Mouse (Mus musculus): Measurements from ENCODE around the gene Ctsj. TPM values are rescaled to one million over a fixed set of nuclear protein-coding genes. Genes with fewer than 3 reads are reported as not detected.

Ctsj gene
- polyA plus RNA-seq, 1 experiment from 2014 or later = not detected

- Histone ChIP-seq H3K9me3 (replicated peaks; ENCODE audit: control insufficient read depth, low read length) (no peaks in the 10 kb centered on the region), H3K27ac (ENCODE audit: low read length) (no peak overlapping the region), H3K4me3 (ENCODE audit: low read depth, low read length) (no peak overlapping the region), H3K4me1 (ENCODE audit: control insufficient read depth, low read depth, low read length) (no peaks in the 10 kb centered on the region), H3K27me3 (ENCODE audit: control insufficient read depth, insufficient read depth, low read depth, low read length) (no peaks in the 10 kb centered on the region), H3K9ac (ENCODE audit: low read depth, low read length) (no peak overlapping the region), H3K36me3 (ENCODE audit: control insufficient read depth, insufficient read depth) (no peaks in the 10 kb centered on the region), H3K4me2 (ENCODE audit: low read depth, low read length) (no peak overlapping the region)
- 48% methylated on average over 5 of the region's 5 CpGs for WGBS (ENCODE audit: insufficient replicate concordance)
- no peak for ATAC-seq (ENCODE audit: low read depth)
These were observed 44.1 kb downstream of the Ctsj start for GRCm38 (mm10) chr13:60961706-60962105.

Other genes with a start within 250 kb of the Ctsj start
- gene BC051665, start 219.6 kb downstream of the Ctsj start, polyA plus RNA-seq (2015; fragmentation: Nextera tagmentation; extraction: Ambion mirVana) = not detected in 2 replicates
- not detected in 2 replicates for gene Ctsll3, start 203.1 kb downstream of the Ctsj start, polyA plus RNA-seq (2015; fragmentation: Nextera tagmentation; extraction: Ambion mirVana)
- 0.09 and 0.22 TPM in 2 replicates for gene 4930486L24Rik, start 141.5 kb downstream of the Ctsj start, polyA plus RNA-seq (2015; fragmentation: Nextera tagmentation; extraction: Ambion mirVana)
- gene Gm49392, start 109.1 kb downstream of the Ctsj start, polyA plus RNA-seq (2015; fragmentation: Nextera tagmentation; extraction: Ambion mirVana) = 0.08 TPM in 1 of 2 replicates, not detected in the other
- 3.7 and 4.9 TPM in 2 replicates for gene Ctla2b, start 108.5 kb downstream of the Ctsj start, polyA plus RNA-seq (2015; fragmentation: Nextera tagmentation; extraction: Ambion mirVana)
- not detected in 2 replicates for gene Tpbpb, start 101.1 kb downstream of the Ctsj start, polyA plus RNA-seq (2015; fragmentation: Nextera tagmentation; extraction: Ambion mirVana)
- not detected in 2 replicates for gene Gm49393, start 70.4 kb downstream of the Ctsj start, polyA plus RNA-seq (2015; fragmentation: Nextera tagmentation; extraction: Ambion mirVana)
- gene Gm49391, start 69.4 kb downstream of the Ctsj start, polyA plus RNA-seq (2015; fragmentation: Nextera tagmentation; extraction: Ambion mirVana) = 1.9 and 2.5 TPM in 2 replicates
- gene Ctla2a, start 69.3 kb downstream of the Ctsj start, polyA plus RNA-seq (2015; fragmentation: Nextera tagmentation; extraction: Ambion mirVana) = 21.5 and 25.4 TPM in 2 replicates
- gene Tpbpa, start 64.0 kb downstream of the Ctsj start, polyA plus RNA-seq (2015; fragmentation: Nextera tagmentation; extraction: Ambion mirVana) = not detected in 2 replicates
- not detected in 2 replicates for gene Ctsq, start 34.7 kb upstream of the Ctsj start, polyA plus RNA-seq (2015; fragmentation: Nextera tagmentation; extraction: Ambion mirVana)
- gene Ctsr, start 158.3 kb upstream of the Ctsj start, polyA plus RNA-seq (2015; fragmentation: Nextera tagmentation; extraction: Ambion mirVana) = not detected in 2 replicates
- not detected in 2 replicates for gene Cts6, start 197.5 kb upstream of the Ctsj start, polyA plus RNA-seq (2015; fragmentation: Nextera tagmentation; extraction: Ambion mirVana)
- gene Cts8, start 249.4 kb upstream of the Ctsj start, polyA plus RNA-seq (2015; fragmentation: Nextera tagmentation; extraction: Ambion mirVana) = not detected in 2 replicates

All from liver, embryonic 16.5 days (tissue).